ENCODE assay signal across 8 mouse cellular contexts in genomic region chr15:25992992-25993727, GRCm38 (mm10). TPM values are rescaled to one million over a fixed set of nuclear protein-coding genes. Genes with fewer than 3 reads are reported as not detected.
DNase-seq lines count a peak whose midpoint lies in the region.

No protein-coding gene starts in this region.

- peak; percentile 71 for DNase-seq in heart, adult 8-10 months (ENCODE audit: low spot score)
- no peak for DNase-seq in heart, postnatal 25 days (ENCODE audit: low spot score)
- peak; percentile 57 for DNase-seq in MEL-GATA-1-ER (ENCODE audit: extremely low read depth, low read depth)
- DNase-seq in cerebellum, adult 18-20 months = peak; percentile 58 to 59
- peak; percentile 65 for DNase-seq in forelimb bud, embryonic 11.5 days (ENCODE audit: low read depth, low spot score)
- peak; percentile 48 to 62 for DNase-seq in kidney, postnatal 4 days
- DNase-seq in lung, postnatal 36 days = peak; percentile 88
- peak; percentile 29 for DNase-seq in spleen, adult 12 weeks (ENCODE audit: low spot score)

- intact Hi-C loops in heart, postnatal 25 days (cut with DNase I) = loop anchor here (10.0 kb wide), 1 partner anchor 752 kb away; no protein-coding TSS in a partner anchor

RNA-seq across cellular contexts. Expression of gene Zfp622, which starts 9.0 kb away (rescaled TPM):
- total RNA-seq in heart, adult 8-10 months (2022) = 10 to 100 TPM; 20.4 to 26.6 (median 24.4) TPM
- 10 to 100 TPM; 21.1 to 22.2 TPM for total RNA-seq in heart, postnatal 25 days (2021)
